Mouse (Mus musculus): Measurements from ENCODE around the gene Gm27021.

Gene Gm27021

GRCm38 (mm10) chr8:120563851-120564837 is 103.7 kb downstream of the Gm27021 start:
- peak; percentile 78 for DNase-seq

- DNase-seq: no peak
Observed at GRCm38 (mm10) chr8:120563348-120563724, 104.5 kb downstream of the Gm27021 start.

- DNase-seq: no peak
Observed at GRCm38 (mm10) chr8:120562680-120563347, 105.1 kb downstream of the Gm27021 start.

GRCm38 (mm10) chr8:120561539-120562435 is 106.1 kb downstream of the Gm27021 start:
- DNase-seq: no peak

GRCm38 (mm10) chr8:120560535-120560934 is 107.3 kb downstream of the Gm27021 start:
- no peak for DNase-seq

GRCm38 (mm10) chr8:120559654-120560053 is 108.2 kb downstream of the Gm27021 start:
- no peak for DNase-seq
